Mouse (Mus musculus) limb, embryonic 14.5 days (tissue): ENCODE data around the gene Tox4. TPM values are rescaled to one million over a fixed set of nuclear protein-coding genes. Genes with fewer than 3 reads are reported as not detected.

Source experiments
- ATAC-seq: fragments of 200-750 bp; cut with Nextera tagmentation; 2 replicates; pipeline ENCODE4 v1.8.0; 2017; ENCODE audit warnings: low read depth, moderate number of reproducible peaks, moderate TSS enrichment; ENCODE audit not compliant: low FRiP score
- DNase-seq: peaks from one replicate; pipeline ENCODE4 v3.0.0-alpha.2; 2015; ENCODE audit warnings: low spot score
- H3K27ac ChIP-seq: fragments of 300-500 bp; sonication (generic); replicated peaks from 2 replicates; pipeline ENCODE4 v1.5.1; 2014; ENCODE audit warnings: low read depth, mild to moderate bottlenecking, low read length, moderate library complexity, mixed read lengths
- H3K27me3 ChIP-seq: fragments of 300-500 bp; sonication (generic); 2 replicates; pipeline ENCODE4 v1.6.1; 2014; ENCODE audit warnings: low read length, mixed read lengths; ENCODE audit not compliant: control insufficient read depth, insufficient read depth
- H3K36me3 ChIP-seq: fragments of 300-500 bp; sonication (generic); 2 replicates; pipeline ENCODE4 v1.6.1; 2014; ENCODE audit warnings: mild to moderate bottlenecking, low read length, moderate library complexity, mixed read lengths; ENCODE audit not compliant: control insufficient read depth, insufficient read depth
- H3K4me1 ChIP-seq: fragments of 300-500 bp; sonication (generic); 2 replicates; pipeline ENCODE4 v1.6.1; 2014; ENCODE audit warnings: antibody characterized with exemption, low read length, mixed read lengths; ENCODE audit not compliant: control insufficient read depth, insufficient read depth
- H3K4me2 ChIP-seq: fragments of 300-500 bp; sonication (generic); replicated peaks from 2 replicates; pipeline ENCODE4 v1.6.1; 2014; ENCODE audit warnings: low read depth, mild to moderate bottlenecking, low read length, moderate library complexity; ENCODE audit not compliant: severe bottlenecking
- H3K4me3 ChIP-seq: fragments of 300-500 bp; sonication (generic); replicated peaks from 2 replicates; pipeline ENCODE4 v1.5.1; 2014; ENCODE audit warnings: low read length
- H3K9ac ChIP-seq: fragments of 300-500 bp; sonication (generic); 2 replicates; pipeline ENCODE4 v1.6.1; 2014; ENCODE audit warnings: mild to moderate bottlenecking, low read depth, low read length, moderate library complexity; ENCODE audit not compliant: severe bottlenecking
- H3K9me3 ChIP-seq: fragments of 300-500 bp; sonication (generic); 2 replicates; pipeline ENCODE4 v1.6.1; 2016; ENCODE audit warnings: low read length; ENCODE audit not compliant: control insufficient read depth
- POLR2A ChIP-seq: fragments of 200-500 bp; IDR thresholded peaks from 2 replicates; pipeline ENCODE4 v1.8.0; 2012; ENCODE audit warnings: inconsistent platforms, mild to moderate bottlenecking, moderate library complexity, borderline replicate concordance; ENCODE audit not compliant: insufficient read depth, insufficient read length; ENCODE audit errors: extremely low read depth
- WGBS: fragments of 180-500 bp; shearing (Covaris S2); extraction: QIAGEN DNeasy Blood & Tissue Kit; methylation state at CpG from one replicate; pipeline ENCODE4 v1.1.7; 2014; 5-methylcytosine and 5-hydroxymethylcytosine counted together
- polyA plus RNA-seq, 2 experiments: library from polyadenylated mRNA; depleted of rRNA in 1 of 2; stranded (reverse) in 1 of 2; unstranded in 1 of 2; fragments of >200 nt; fragmentation: Nextera tagmentation in 1 of 2; extraction: Ambion mirVana in 1 of 2; gene quantifications; 2 replicates each; pipeline versions ENCODE4 v1.2.1 to v1.2.3; 2012 to 2014

The Tox4 gene
- polyA plus RNA-seq, 2 experiments = 36.5 to 40.0 TPM

- Histone ChIP-seq H3K9ac (0 out of 2 replicates have a peak overlapping the region, but pooled peaks have one; percentile 92), H3K27ac (no peak overlapping the region), H3K36me3 (peaks cover 46% of the 10 kb centered on the region), H3K4me3 (peak overlapping the region; percentile 86), H3K9me3 (no peaks in the 10 kb centered on the region), H3K4me1 (peaks cover 13% of the 10 kb centered on the region), H3K4me2 (peak overlapping the region; percentile 77), H3K27me3 (no peaks in the 10 kb centered on the region)
- 51% methylated on average over 8 of the region's 8 CpGs for WGBS
- no peak for TF ChIP-seq POLR2A
- ATAC-seq = no peak
- DNase-seq = no peak
Measured at GRCm38 (mm10) chr14:52314808-52315150, 35.8 kb downstream of the Tox4 start.

- peak overlapping the region; percentile 77 for H3K4me2 ChIP-seq
- H3K27ac ChIP-seq = peak overlapping the region; percentile 88
- H3K36me3 ChIP-seq = peaks cover 44% of the 10 kb centered on the region
- peak overlapping the region; percentile 92 for H3K9ac ChIP-seq
- 6% methylated on average over 17 of the region's 17 CpGs for WGBS
- no peak for TF ChIP-seq POLR2A
- no peaks in the 10 kb centered on the region for H3K9me3 ChIP-seq
- H3K4me1 ChIP-seq = peaks cover 13% of the 10 kb centered on the region
- DNase-seq (no peak), ATAC-seq (0 out of 2 replicates have a peak, but pooled peaks have one; percentile 3)
- no peaks in the 10 kb centered on the region for H3K27me3 ChIP-seq
- H3K4me3 ChIP-seq = peak overlapping the region; percentile 86
Measured at GRCm38 (mm10) chr14:52315283-52315780, 36.4 kb downstream of the Tox4 start.

GRCm38 (mm10) chr14:52315792-52316440 is 37.0 kb downstream of the Tox4 start:
- DNase-seq = peak; percentile 76

GRCm38 (mm10) chr14:52316441-52317225 is 37.7 kb downstream of the Tox4 start:
- H3K36me3 ChIP-seq = peaks cover 34% of the 10 kb centered on the region
- ATAC-seq (peak; percentile 64), DNase-seq (peak; percentile 25)
- H3K27ac ChIP-seq = peak overlapping the region; percentile 88
- peak overlapping the region; percentile 77 for H3K4me2 ChIP-seq
- WGBS = 13% methylated on average over 16 of the region's 16 CpGs
- H3K4me1 ChIP-seq = peaks cover 13% of the 10 kb centered on the region
- TF ChIP-seq POLR2A = no peak
- peak overlapping the region; percentile 86 for H3K4me3 ChIP-seq
- no peaks in the 10 kb centered on the region for H3K9me3 ChIP-seq
- H3K27me3 ChIP-seq = no peaks in the 10 kb centered on the region
- H3K9ac ChIP-seq = peak overlapping the region; percentile 92

More at GRCm38 (mm10) chr14:52315792-52316440, 37.0 kb downstream of the Tox4 start:
- H3K4me2 ChIP-seq = peak overlapping the region; percentile 77
- no peaks in the 10 kb centered on the region for H3K27me3 ChIP-seq
- H3K4me3 ChIP-seq = peak overlapping the region; percentile 86
- H3K27ac ChIP-seq = peak overlapping the region; percentile 88
- ATAC-seq = peak; percentile 84
- under 1% methylated on average over 35 of the region's 41 CpGs for WGBS
- no peaks in the 10 kb centered on the region for H3K9me3 ChIP-seq
- peak; percentile 71; the same call in 1 of the 2 replicates for TF ChIP-seq POLR2A
- H3K9ac ChIP-seq = peak overlapping the region; percentile 92
- peaks cover 39% of the 10 kb centered on the region for H3K36me3 ChIP-seq
- H3K4me1 ChIP-seq = peaks cover 13% of the 10 kb centered on the region

GRCm38 (mm10) chr14:52319361-52319760 is 40.4 kb downstream of the Tox4 start:
- H3K9ac ChIP-seq = no peak overlapping the region
- no peak overlapping the region for H3K4me2 ChIP-seq
- no peak for TF ChIP-seq POLR2A
- ATAC-seq (no peak), DNase-seq (no peak)
- no peaks in the 10 kb centered on the region for H3K9me3 ChIP-seq
- no peaks in the 10 kb centered on the region for H3K27me3 ChIP-seq
- H3K4me3 ChIP-seq = no peak overlapping the region
- peaks cover 7% of the 10 kb centered on the region; the same call in 1 of the 2 replicates for H3K36me3 ChIP-seq
- peaks cover 13% of the 10 kb centered on the region for H3K4me1 ChIP-seq
- no peak overlapping the region for H3K27ac ChIP-seq
- WGBS = 66% methylated on average over 6 of the region's 6 CpGs
